Mouse (Mus musculus) cerebellum, adult (tissue): Measurements from ENCODE around the gene Znrf4.

ENCODE experiments used
- ATAC-seq: cut with Nextera tagmentation; 2 replicates; pipeline ENCODE4 v1.9.2; 2017; ENCODE audit warnings: mild to moderate bottlenecking, moderate library complexity, mixed read lengths; ENCODE audit not compliant: insufficient number of reproducible peaks, low FRiP score, low TSS enrichment

The Znrf4 gene

GRCm38 (mm10) chr17:56512310-56512709 is at the start of gene Znrf4:
Gene Znrf4, minus strand, starts transcription at chr17:56512431.
- no peak for ATAC-seq

GRCm38 (mm10) chr17:56561866-56562265 is 49.6 kb upstream of the Znrf4 start:
- ATAC-seq: no peak

GRCm38 (mm10) chr17:56560131-56560530 is 47.9 kb upstream of the Znrf4 start:
- ATAC-seq: no peak

- no peak for ATAC-seq
Measured at GRCm38 (mm10) chr17:56559386-56559785, 47.2 kb upstream of the Znrf4 start.

- ATAC-seq: peak; percentile 45; the same call in 1 of the 2 replicates
Measured at GRCm38 (mm10) chr17:56558448-56558847, 46.2 kb upstream of the Znrf4 start.

GRCm38 (mm10) chr17:56554122-56554551 is 41.9 kb upstream of the Znrf4 start, which contains the start of gene Gm20219:
Gene Gm20219, minus strand, starts transcription at chr17:56554387.
- ATAC-seq: no peak

GRCm38 (mm10) chr17:56552781-56553363 is 40.6 kb upstream of the Znrf4 start:
- ATAC-seq: no peak

GRCm38 (mm10) chr17:56551841-56552581 is 39.8 kb upstream of the Znrf4 start:
- ATAC-seq: no peak

- ATAC-seq: no peak
Measured at GRCm38 (mm10) chr17:56550784-56551475, 38.7 kb upstream of the Znrf4 start.

- no peak for ATAC-seq
Measured at GRCm38 (mm10) chr17:56548605-56549105, 36.4 kb upstream of the Znrf4 start.

GRCm38 (mm10) chr17:56547846-56548604 is 35.8 kb upstream of the Znrf4 start:
- ATAC-seq: no peak

- ATAC-seq: peak; percentile 85
Measured at GRCm38 (mm10) chr17:56547116-56547845, 35.0 kb upstream of the Znrf4 start.

- ATAC-seq: no peak
Measured at GRCm38 (mm10) chr17:56546576-56546975, 34.3 kb upstream of the Znrf4 start.

- no peak for ATAC-seq
Measured at GRCm38 (mm10) chr17:56545945-56546344, 33.7 kb upstream of the Znrf4 start.

- no peak for ATAC-seq
Measured at GRCm38 (mm10) chr17:56544699-56545387, 32.6 kb upstream of the Znrf4 start.

- ATAC-seq: no peak
Measured at GRCm38 (mm10) chr17:56543684-56544224, 31.5 kb upstream of the Znrf4 start.

GRCm38 (mm10) chr17:56542736-56543135 is 30.5 kb upstream of the Znrf4 start:
- no peak for ATAC-seq

GRCm38 (mm10) chr17:56540562-56540975 is 28.3 kb upstream of the Znrf4 start:
- no peak for ATAC-seq

- no peak for ATAC-seq
Measured at GRCm38 (mm10) chr17:56537912-56538311, 25.7 kb upstream of the Znrf4 start.
